Mouse (Mus musculus): ENCODE data around the gene Abca8b. TPM values are rescaled to one million over a fixed set of nuclear protein-coding genes. Genes with fewer than 3 reads are reported as not detected.
"Not testable (repeated sequence)": the region's sequence is repeated elsewhere in the genome, so short reads cannot be mapped to it uniquely, and the experiment has no call there.

Gene Abca8b
- polyA plus RNA-seq, 2 experiments, result 4.7 TPM

DNA sequence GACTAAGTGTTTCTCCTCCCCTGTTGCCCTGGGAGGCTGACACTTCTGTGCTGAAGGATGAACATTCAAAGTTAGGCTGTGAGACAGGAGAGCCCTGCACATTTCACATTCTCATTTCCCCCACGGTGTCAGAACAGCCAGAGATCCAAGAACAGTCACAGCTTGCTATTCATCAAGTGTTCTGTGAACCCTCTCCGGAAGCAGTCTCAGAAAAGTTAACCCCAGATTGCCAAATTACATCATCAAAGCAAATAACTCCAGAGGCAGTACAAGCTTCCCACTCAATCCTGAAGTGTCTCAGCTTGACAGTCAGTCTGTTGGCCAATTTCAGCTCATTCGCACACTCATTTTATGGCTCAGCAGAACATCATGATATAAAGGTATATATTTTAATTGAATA, 632 bp downstream of the Abca8b start:
- no peak overlapping the region for H3K9ac ChIP-seq (replicated peaks)
- WGBS (ENCODE audit: insufficient replicate concordance), result 7% methylated on average over 3 of the region's 3 CpGs
- no peak for TF ChIP-seq CTCF (IDR thresholded peaks at IDR 0.05; ENCODE audit: low read depth)
- TF ChIP-seq EP300 (IDR thresholded peaks at IDR 0.05; ENCODE audit: low read depth), result no peak
- no peaks in the 10 kb centered on the region for H3K27me3 ChIP-seq (ENCODE audit: control insufficient read depth, insufficient read depth, low read length)
- no peaks in the 10 kb centered on the region for H3K9me3 ChIP-seq (ENCODE audit: control insufficient read depth, low read length)
- DNase-seq (ENCODE audit: low read depth in 3 of 3, low spot score in 3 of 3) (no peak), ATAC-seq (ENCODE audit: insufficient read depth) (peak; percentile 19; the same call in 1 of the 2 replicates)
- no peaks in the 10 kb centered on the region for H3K36me3 ChIP-seq (replicated peaks; ENCODE audit: control insufficient read depth, insufficient read depth, low read depth)
- peak overlapping the region; percentile 45; the same call in 1 of the 2 replicates for H3K4me2 ChIP-seq (ENCODE audit: low read depth)
- peaks cover 0 to 2% of the 10 kb centered on the region in 2 experiments; a peak in 1 of 4 replicates for H3K4me1 ChIP-seq (replicated peaks; ENCODE audit: control insufficient read depth in 2 of 2, insufficient read depth in 2 of 2, low read length in 1 of 2)
- H3K27ac ChIP-seq, result no peak overlapping the region
- peak overlapping the region; percentile 26 to 60 for H3K4me3 ChIP-seq (ENCODE audit: insufficient read depth in 1 of 2, low read depth in 2 of 2, low read length in 2 of 2)

- Histone ChIP-seq H3K4me3 (ENCODE audit: insufficient read depth in 1 of 2, low read depth in 2 of 2, low read length in 2 of 2) (peak overlapping the region; percentile 26), H3K9me3 (ENCODE audit: control insufficient read depth, low read length) (no peaks in the 10 kb centered on the region), H3K27ac (peak overlapping the region; percentile 9; the same call in 1 of the 2 replicates), H3K27me3 (ENCODE audit: control insufficient read depth, insufficient read depth, low read length) (no peaks in the 10 kb centered on the region), H3K4me2 (ENCODE audit: low read depth) (peak overlapping the region; percentile 39), H3K9ac (replicated peaks) (no peak overlapping the region), H3K4me1 (replicated peaks; ENCODE audit: control insufficient read depth in 2 of 2, insufficient read depth in 2 of 2, low read length in 1 of 2) (peaks cover 2% of the 10 kb centered on the region in 2 experiments; a peak in 3 of 4 replicates), H3K36me3 (replicated peaks; ENCODE audit: control insufficient read depth, insufficient read depth, low read depth) (no peaks in the 10 kb centered on the region)
- no peak for ATAC-seq (ENCODE audit: insufficient read depth)
- 21% methylated on average over 6 of the region's 6 CpGs for WGBS (ENCODE audit: insufficient replicate concordance)
- TF ChIP-seq EP300 (IDR thresholded peaks at IDR 0.05; ENCODE audit: low read depth) (no peak), CTCF (IDR thresholded peaks at IDR 0.05; ENCODE audit: low read depth) (no peak)
- DNase-seq (ENCODE audit: low read depth in 3 of 3, low spot score in 3 of 3), result no peak
These were observed 1.6 kb downstream of the Abca8b start for GRCm38 (mm10) chr11:109994014-109994413.

- no peak; the same call in 1 of the 2 replicates for ATAC-seq (ENCODE audit: insufficient read depth)
- no peak for TF ChIP-seq EP300 (IDR thresholded peaks at IDR 0.05; ENCODE audit: low read depth)
- TF ChIP-seq CTCF (IDR thresholded peaks at IDR 0.05; ENCODE audit: low read depth), result no peak
- Histone ChIP-seq H3K27ac (no peak overlapping the region), H3K9ac (replicated peaks) (no peak overlapping the region), H3K36me3 (replicated peaks; ENCODE audit: control insufficient read depth, insufficient read depth, low read depth) (no peaks in the 10 kb centered on the region), H3K4me3 (ENCODE audit: insufficient read depth in 1 of 2, low read depth in 2 of 2, low read length in 2 of 2) (no peak overlapping the region), H3K4me1 (replicated peaks; ENCODE audit: control insufficient read depth in 2 of 2, insufficient read depth in 2 of 2, low read length in 1 of 2) (peaks cover 2 to 6% of the 10 kb centered on the region in 2 experiments; a peak in 3 of 4 replicates), H3K4me2 (ENCODE audit: low read depth) (no peak overlapping the region), H3K9me3 (ENCODE audit: control insufficient read depth, low read length) (no peaks in the 10 kb centered on the region), H3K27me3 (ENCODE audit: control insufficient read depth, insufficient read depth, low read length) (no peaks in the 10 kb centered on the region)
- WGBS (ENCODE audit: insufficient replicate concordance), result 40% methylated on average over 3 of the region's 3 CpGs
- DNase-seq (ENCODE audit: low read depth in 3 of 3, low spot score in 3 of 3), result no peak
These were observed 4.4 kb downstream of the Abca8b start for GRCm38 (mm10) chr11:109991270-109991669.

- H3K27me3 ChIP-seq (ENCODE audit: control insufficient read depth, insufficient read depth, low read length), result no peaks in the 10 kb centered on the region
- no peak overlapping the region for H3K27ac ChIP-seq
- H3K9ac ChIP-seq (replicated peaks), result no peak overlapping the region
- DNase-seq (ENCODE audit: low read depth in 3 of 3, low spot score in 3 of 3), result no peak
- H3K36me3 ChIP-seq (replicated peaks; ENCODE audit: control insufficient read depth, insufficient read depth, low read depth), result no peaks in the 10 kb centered on the region
- 53% methylated on average over 2 of the region's 2 CpGs for WGBS (ENCODE audit: insufficient replicate concordance)
- H3K9me3 ChIP-seq (ENCODE audit: control insufficient read depth, low read length), result no peaks in the 10 kb centered on the region
- H3K4me3 ChIP-seq (ENCODE audit: insufficient read depth in 1 of 2, low read depth in 2 of 2, low read length in 2 of 2), result no peak overlapping the region
- no peak for ATAC-seq (ENCODE audit: insufficient read depth)
- no peak overlapping the region for H3K4me2 ChIP-seq (ENCODE audit: low read depth)
- no peak for TF ChIP-seq CTCF (IDR thresholded peaks at IDR 0.05; ENCODE audit: low read depth)
- TF ChIP-seq EP300 (IDR thresholded peaks at IDR 0.05; ENCODE audit: low read depth), result no peak
- H3K4me1 ChIP-seq (replicated peaks; ENCODE audit: control insufficient read depth in 2 of 2, insufficient read depth in 2 of 2, low read length in 1 of 2), result peaks cover 2 to 6% of the 10 kb centered on the region in 2 experiments; a peak in 3 of 4 replicates
These were observed 5.4 kb downstream of the Abca8b start for GRCm38 (mm10) chr11:109990256-109990655.

GRCm38 (mm10) chr11:109988164-109988563, 7.5 kb downstream of the Abca8b start:
- no peak for ATAC-seq (ENCODE audit: insufficient read depth)
- no peaks in the 10 kb centered on the region for H3K27me3 ChIP-seq (ENCODE audit: control insufficient read depth, insufficient read depth, low read length)
- H3K4me1 ChIP-seq (replicated peaks; ENCODE audit: control insufficient read depth in 2 of 2, insufficient read depth in 2 of 2, low read length in 1 of 2), result peaks cover 2 to 4% of the 10 kb centered on the region in 2 experiments; a peak in 2 of 4 replicates
- no peaks in the 10 kb centered on the region for H3K36me3 ChIP-seq (replicated peaks; ENCODE audit: control insufficient read depth, insufficient read depth, low read depth)
- no peaks in the 10 kb centered on the region for H3K9me3 ChIP-seq (ENCODE audit: control insufficient read depth, low read length)
- WGBS (ENCODE audit: insufficient replicate concordance), result 16% methylated on average over 1 of the region's 1 CpGs
- H3K9ac ChIP-seq (replicated peaks), result no peak overlapping the region
- TF ChIP-seq CTCF (IDR thresholded peaks at IDR 0.05; ENCODE audit: low read depth) (no peak), EP300 (IDR thresholded peaks at IDR 0.05; ENCODE audit: low read depth) (no peak)
- no peak for DNase-seq (ENCODE audit: low read depth in 3 of 3, low spot score in 3 of 3)
- 0 out of 2 replicates have a peak overlapping the region, but pooled peaks have one; percentile 4 for H3K4me2 ChIP-seq (ENCODE audit: low read depth)
- no peak overlapping the region for H3K4me3 ChIP-seq (ENCODE audit: insufficient read depth in 1 of 2, low read depth in 2 of 2, low read length in 2 of 2)
- no peak overlapping the region for H3K27ac ChIP-seq

DNA sequence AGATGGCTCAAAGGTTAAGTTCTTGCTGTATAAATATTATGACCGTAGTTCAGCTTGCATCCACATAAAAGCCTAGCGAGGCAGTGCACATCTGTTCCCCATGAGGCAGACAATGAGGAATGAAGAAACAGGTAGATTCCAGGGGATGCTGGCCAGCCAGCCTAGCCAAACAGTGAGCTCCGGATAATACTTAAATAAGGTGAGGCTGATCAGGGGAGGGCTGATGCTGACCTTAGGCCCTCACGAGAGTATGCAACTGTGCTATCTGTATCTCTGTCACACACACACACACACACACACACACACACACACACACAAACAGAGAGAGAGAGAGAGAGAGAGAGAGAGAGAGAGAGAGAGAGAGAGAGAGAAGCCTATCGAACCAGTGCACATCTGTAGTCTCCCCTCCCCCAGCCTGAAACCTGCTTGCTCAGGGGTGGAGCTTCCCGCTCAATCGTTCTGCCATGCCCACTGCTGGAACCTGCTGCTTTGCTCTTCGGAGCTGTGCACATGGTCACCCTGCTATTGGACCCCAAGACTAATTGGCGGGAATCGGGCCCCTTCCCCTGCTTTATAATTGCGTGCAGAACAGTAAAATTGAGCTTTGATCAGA, 8.1 kb downstream of the Abca8b start:
- H3K36me3 ChIP-seq (replicated peaks; ENCODE audit: control insufficient read depth, insufficient read depth, low read depth); H3K4me3 ChIP-seq (ENCODE audit: insufficient read depth in 1 of 2, low read depth in 2 of 2, low read length in 2 of 2); H3K27me3 ChIP-seq (ENCODE audit: control insufficient read depth, insufficient read depth, low read length); ATAC-seq (ENCODE audit: insufficient read depth); H3K4me1 ChIP-seq (replicated peaks; ENCODE audit: control insufficient read depth in 2 of 2, insufficient read depth in 2 of 2, low read length in 1 of 2); H3K27ac ChIP-seq; H3K9ac ChIP-seq (replicated peaks); DNase-seq (ENCODE audit: low read depth in 3 of 3, low spot score in 3 of 3); H3K9me3 ChIP-seq (ENCODE audit: control insufficient read depth, low read length): not testable (repeated sequence)
- WGBS (ENCODE audit: insufficient replicate concordance), result 47% methylated on average over 11 of the region's 11 CpGs
- H3K4me2 ChIP-seq (ENCODE audit: low read depth), result 0 out of 2 replicates have a peak overlapping the region, but pooled peaks have one; percentile 4
